Mouse (Mus musculus): ENCODE measurements at regions not wholly inside any gene's neighbourhood (a gene's known extent, or its start where the extent isn't known, plus 50 kb on each side); places are given as distances from the start of the nearest gene placed in this dataset.

GRCm38 (mm10) chr10:23477104-23477503, 126.5 kb upstream of the Eya4 start:
- no peak for DNase-seq

GRCm38 (mm10) chr10:23450997-23451396, 100.4 kb upstream of the Eya4 start:
- DNase-seq: peak; percentile 9

- DNase-seq: no peak
Measured at GRCm38 (mm10) chr10:23450647-23450979, 100.0 kb upstream of the Eya4 start.

GRCm38 (mm10) chr10:23449860-23450646, 99.5 kb upstream of the Eya4 start:
- peak; percentile 5 for DNase-seq

GRCm38 (mm10) chr10:23448976-23449859, 98.6 kb upstream of the Eya4 start:
- no peak for DNase-seq

- DNase-seq: no peak
Measured at GRCm38 (mm10) chr10:23430376-23430775, 79.8 kb upstream of the Eya4 start.

GRCm38 (mm10) chr10:23413794-23414518, 63.4 kb upstream of the Eya4 start:
- no peak for DNase-seq

GRCm38 (mm10) chr10:23403351-23403938, 52.9 kb upstream of the Eya4 start:
- no peak for DNase-seq
